Mouse (Mus musculus): ENCODE results near the gene Styxl1.

Gene Styxl1

GRCm38 (mm10) chr5:135705383-135705782 is 72.8 kb downstream of the Styxl1 start:
- TF ChIP-seq GATA4 (IDR thresholded peaks at IDR 0.05; ENCODE audit: insufficient replicate concordance, low read length), result no peak

GRCm38 (mm10) chr5:135703431-135703830 is 74.8 kb downstream of the Styxl1 start:
- TF ChIP-seq GATA4 (IDR thresholded peaks at IDR 0.05; ENCODE audit: insufficient replicate concordance, low read length), result no peak

- no peak for TF ChIP-seq GATA4 (IDR thresholded peaks at IDR 0.05; ENCODE audit: insufficient replicate concordance, low read length)
These were observed 75.4 kb downstream of the Styxl1 start for GRCm38 (mm10) chr5:135702682-135703192.

DNA sequence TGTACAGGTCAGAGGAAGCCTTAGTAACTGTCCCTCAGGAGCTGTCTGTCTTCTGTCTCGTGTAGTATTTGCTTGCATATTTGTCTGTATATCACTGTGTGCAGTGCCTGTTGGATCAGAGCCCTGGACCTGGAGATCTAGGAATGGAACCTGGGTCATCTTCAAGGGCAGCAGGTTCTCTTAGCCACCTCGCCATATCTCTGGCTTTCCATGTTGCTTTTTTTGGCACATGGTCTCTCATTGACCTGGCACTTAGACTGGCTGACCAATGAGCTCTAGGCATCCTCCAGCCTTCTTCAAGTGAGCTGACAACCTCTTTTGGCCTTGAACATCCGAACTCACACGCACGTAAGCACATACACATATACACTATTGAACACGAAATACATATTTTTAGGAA is 76.0 kb downstream of the Styxl1 start:
- no peak for TF ChIP-seq GATA4 (IDR thresholded peaks at IDR 0.05; ENCODE audit: insufficient replicate concordance, low read length)

DNA sequence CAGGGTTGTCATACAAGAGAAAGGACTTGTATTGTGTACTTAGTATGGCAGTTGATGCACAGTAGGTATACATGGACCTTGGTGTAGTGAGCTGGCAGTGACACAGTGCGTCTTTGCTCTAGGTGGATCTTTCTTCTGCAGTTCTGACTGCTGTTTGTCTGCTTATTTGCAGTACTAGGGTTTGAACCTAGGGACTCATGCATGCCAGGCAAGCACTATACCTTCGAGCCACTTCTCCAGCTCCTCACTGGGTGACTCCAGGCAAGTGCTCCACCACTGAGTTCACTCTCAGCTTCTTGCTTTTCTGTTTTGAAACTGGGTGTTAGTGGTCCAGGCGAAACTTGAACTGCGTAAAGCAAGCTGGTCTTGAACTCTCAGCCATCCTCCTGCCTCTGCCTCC is 76.6 kb downstream of the Styxl1 start:
- TF ChIP-seq GATA4 (IDR thresholded peaks at IDR 0.05; ENCODE audit: insufficient replicate concordance, low read length), result no peak

DNA sequence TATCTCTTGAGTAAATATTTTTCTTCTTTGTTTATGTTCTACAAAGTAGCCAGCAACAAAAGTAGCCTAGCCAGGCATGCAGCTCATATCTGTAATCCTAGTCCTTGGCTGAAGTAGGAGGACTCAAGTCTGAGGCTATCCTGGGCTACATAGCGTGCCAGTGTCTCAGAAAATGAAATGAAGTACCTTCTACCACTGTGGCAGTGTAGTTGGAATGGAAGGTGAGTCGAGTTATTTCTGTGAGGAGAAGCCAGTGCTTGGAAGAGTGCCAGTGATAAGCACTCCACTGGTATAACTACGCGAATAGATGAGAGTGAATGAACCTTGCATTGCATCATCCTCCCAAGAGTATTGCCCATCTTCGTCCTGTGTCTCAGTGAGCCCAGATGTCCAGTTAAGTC is 80.5 kb downstream of the Styxl1 start:
- peak; percentile 40; the same call in 1 of the 2 replicates for TF ChIP-seq GATA4 (IDR thresholded peaks at IDR 0.05; ENCODE audit: insufficient replicate concordance, low read length)
